Comparison of ENCODE assay signal across 23 mouse cellular contexts in genomic region chr1:37633516-37633915, GRCm38 (mm10).
DNase-seq lines count a peak whose midpoint lies in the region; ATAC-seq and TF ChIP-seq lines count a peak whose summit lies in the region.
"Had no signal": no experiment of that assay in that cellular context is flagged by ENCODE, and none has a peak within 500 bp of the region (broad histone marks: within the 10 kb centered on the region; RNA-seq: fewer than 3 reads in every experiment).

No protein-coding gene starts in this region.

- ATAC-seq in forebrain, embryonic 11.5 days (replicated peaks; ENCODE audit: low FRiP score) = no peak
- ATAC-seq in forebrain, embryonic 14.5 days = no peak
- no peak for ATAC-seq in heart, embryonic 12.5 days (ENCODE audit: insufficient number of reproducible peaks, low FRiP score)
- ATAC-seq in heart, postnatal 0 days (ENCODE audit: insufficient read depth, low read depth) = no peak
- ATAC-seq: CD4-positive, CD25-positive, alpha-beta regulatory T cell, adult 4 months; forebrain, embryonic 15.5 days; hindbrain, postnatal 0 days had no signal

- 76% methylated on average over 5 of the region's 5 CpGs for WGBS in forebrain, embryonic 11.5 days
- whole genome bisulfite sequencing in forebrain, embryonic 14.5 days = 77% methylated on average over 5 of the region's 5 CpGs
- WGBS in heart, embryonic 12.5 days = 48% methylated on average over 5 of the region's 5 CpGs
- WGBS in heart, postnatal 0 days = 49% methylated on average over 5 of the region's 5 CpGs

- no peaks in the 10 kb centered on the region for H3K36me3 ChIP-seq in forebrain, embryonic 11.5 days (ENCODE audit: control insufficient read depth, insufficient read depth, low read length)
- no peaks in the 10 kb centered on the region for H3K36me3 ChIP-seq in forebrain, embryonic 14.5 days (ENCODE audit: control insufficient read depth, insufficient read depth, low read length)
- H3K36me3 ChIP-seq in heart, embryonic 12.5 days = no peaks in the 10 kb centered on the region
- H3K36me3 ChIP-seq in heart, postnatal 0 days (replicated peaks; ENCODE audit: control insufficient read depth, insufficient read depth, low read length) = no peaks in the 10 kb centered on the region
- H3K36me3 ChIP-seq: embryonic facial prominence, embryonic 10.5 days; forebrain, embryonic 15.5 days; G1E; heart, embryonic 13.5 days; hindbrain, embryonic 13.5 days had no signal

- H3K9me3 ChIP-seq in forebrain, embryonic 11.5 days (ENCODE audit: control insufficient read depth, low read length) = no peaks in the 10 kb centered on the region
- no peaks in the 10 kb centered on the region for H3K9me3 ChIP-seq in forebrain, embryonic 14.5 days (replicated peaks; ENCODE audit: control insufficient read depth, low read length)
- 0 out of 2 replicates have a peak, but pooled peaks cover 5% of the 10 kb centered on the region for H3K9me3 ChIP-seq in heart, embryonic 12.5 days (replicated peaks)
- H3K9me3 ChIP-seq in heart, postnatal 0 days (replicated peaks; ENCODE audit: control insufficient read depth, low read length) = no peaks in the 10 kb centered on the region
- H3K9me3 ChIP-seq: embryonic facial prominence, embryonic 10.5 days; forebrain, embryonic 15.5 days; G1E; heart, embryonic 13.5 days; hindbrain, embryonic 13.5 days had no signal

- no peak overlapping the region for H3K27ac ChIP-seq in forebrain, embryonic 11.5 days (ENCODE audit: low read depth, low read length)
- H3K27ac ChIP-seq in forebrain, embryonic 14.5 days (ENCODE audit: low read depth, low read length) = no peak overlapping the region
- no peak overlapping the region for H3K27ac ChIP-seq in heart, embryonic 12.5 days (ENCODE audit: poor library complexity, severe bottlenecking)
- peak overlapping the region; percentile 85 for H3K27ac ChIP-seq in brown adipose tissue, adult 24 weeks (replicated peaks; ENCODE audit: low read depth, low read length)
- peak overlapping the region; percentile 77 for H3K27ac ChIP-seq in heart, postnatal 0 days (ENCODE audit: low read depth)
- H3K27ac ChIP-seq: embryonic facial prominence, embryonic 10.5 days; forebrain, embryonic 15.5 days; heart, embryonic 13.5 days; hindbrain, embryonic 13.5 days; hindbrain, postnatal 0 days had no signal

- no peak for TF ChIP-seq CTCF in heart, postnatal 0 days (IDR thresholded peaks at IDR 0.05; ENCODE audit: low read depth)

- H3K4me2 ChIP-seq in forebrain, embryonic 11.5 days (ENCODE audit: low read depth, low read length, severe bottlenecking) = no peak overlapping the region
- no peak overlapping the region for H3K4me2 ChIP-seq in forebrain, embryonic 14.5 days (ENCODE audit: low read length)
- H3K4me2 ChIP-seq in heart, embryonic 12.5 days = no peak overlapping the region
- H3K4me2 ChIP-seq in heart, postnatal 0 days (ENCODE audit: low read depth, low read length) = no peak overlapping the region
- H3K4me2 ChIP-seq: forebrain, embryonic 15.5 days; heart, embryonic 13.5 days; hindbrain, embryonic 13.5 days had no signal

- H3K27me3 ChIP-seq in forebrain, embryonic 11.5 days (ENCODE audit: control insufficient read depth, insufficient read depth, low read length) = no peaks in the 10 kb centered on the region
- H3K27me3 ChIP-seq in forebrain, embryonic 14.5 days (replicated peaks; ENCODE audit: control insufficient read depth, insufficient read depth, low read length) = no peaks in the 10 kb centered on the region
- peaks cover 12% of the 10 kb centered on the region; the same call in 1 of the 2 replicates for H3K27me3 ChIP-seq in heart, embryonic 12.5 days (replicated peaks)
- no peaks in the 10 kb centered on the region for H3K27me3 ChIP-seq in heart, postnatal 0 days (ENCODE audit: control insufficient read depth, insufficient read depth, low read length)
- H3K27me3 ChIP-seq: forebrain, embryonic 15.5 days had no signal

- no peaks in the 10 kb centered on the region for H3K4me1 ChIP-seq in forebrain, embryonic 11.5 days (replicated peaks; ENCODE audit: control insufficient read depth, insufficient read depth, low read length)
- H3K4me1 ChIP-seq in forebrain, embryonic 14.5 days (ENCODE audit: control insufficient read depth, insufficient read depth, low read length) = no peaks in the 10 kb centered on the region
- peaks cover 5% of the 10 kb centered on the region; the same call in 1 of the 2 replicates for H3K4me1 ChIP-seq in heart, embryonic 12.5 days (replicated peaks)
- peaks cover 8% of the 10 kb centered on the region; the same call in 1 of the 2 replicates for H3K4me1 ChIP-seq in brown adipose tissue, adult 24 weeks (ENCODE audit: control insufficient read depth, insufficient read depth, insufficient read length, low read length)
- no peaks in the 10 kb centered on the region for H3K4me1 ChIP-seq in heart, postnatal 0 days (ENCODE audit: control insufficient read depth, insufficient read depth)
- H3K4me1 ChIP-seq: heart, embryonic 13.5 days; hindbrain, embryonic 13.5 days had no signal

- no peak overlapping the region for H3K4me3 ChIP-seq in forebrain, embryonic 11.5 days (ENCODE audit: low read depth, low read length)
- H3K4me3 ChIP-seq in forebrain, embryonic 14.5 days (ENCODE audit: low read depth, low read length) = no peak overlapping the region
- no peak overlapping the region for H3K4me3 ChIP-seq in heart, embryonic 12.5 days
- H3K4me3 ChIP-seq in brown adipose tissue, adult 24 weeks (ENCODE audit: insufficient read depth, low read depth, low read length) = no peak overlapping the region
- H3K4me3 ChIP-seq in heart, postnatal 0 days (ENCODE audit: low read depth, low read length) = no peak overlapping the region
- H3K4me3 ChIP-seq: embryonic facial prominence, embryonic 10.5 days; forebrain, embryonic 15.5 days; heart, embryonic 13.5 days; hindbrain, embryonic 13.5 days had no signal

- no peak for TF ChIP-seq EP300 in heart, postnatal 0 days (IDR thresholded peaks at IDR 0.05; ENCODE audit: low read depth)

- no peak overlapping the region for H3K9ac ChIP-seq in forebrain, embryonic 11.5 days (ENCODE audit: low read length)
- no peak overlapping the region for H3K9ac ChIP-seq in forebrain, embryonic 14.5 days (ENCODE audit: low read length)
- H3K9ac ChIP-seq in heart, embryonic 12.5 days = no peak overlapping the region
- H3K9ac ChIP-seq in heart, postnatal 0 days (replicated peaks; ENCODE audit: low read depth, low read length) = no peak overlapping the region
- H3K9ac ChIP-seq: forebrain, embryonic 15.5 days; heart, embryonic 13.5 days; hindbrain, embryonic 13.5 days had no signal

- peak; percentile 10 for DNase-seq in forebrain, embryonic 11.5 days (ENCODE audit: low spot score)
- no peak for DNase-seq in forebrain, embryonic 14.5 days (ENCODE audit: low spot score)
- peak; percentile 42 to 80 for DNase-seq in heart, adult 18-20 months
- peak; percentile 7 for DNase-seq in heart, postnatal 0 days (ENCODE audit: low spot score)
- no peak for DNase-seq in right cerebral cortex, adult 18-20 months
- no peak for DNase-seq in kidney, adult 9 months
- DNase-seq: adrenal gland, adult 8-10 months; adrenal gland, postnatal 36 days; B cell, adult 2 months; cerebellum, adult 11 months; cerebellum, adult 8-10 months; cerebellum, postnatal 25 days; gastrocnemius, postnatal 25 days; kidney, adult 11 months had no signal

Comparison
In these comparisons a context has a peak if more than half of its experiments do, and no peak if none do; other contexts are left out.
1. DNase-seq: peak in forebrain, embryonic 11.5 days (single experiment), heart, adult 18-20 months (2 of 2) and heart, postnatal 0 days (single experiment); none in forebrain, embryonic 14.5 days (single experiment), right cerebral cortex, adult 18-20 months (single experiment) and kidney, adult 9 months (single experiment).
2. H3K27ac ChIP-seq: peak in brown adipose tissue, adult 24 weeks (single experiment) and heart, postnatal 0 days (single experiment); none in forebrain, embryonic 11.5 days (single experiment), forebrain, embryonic 14.5 days (single experiment) and heart, embryonic 12.5 days (single experiment).